Mouse (Mus musculus) kidney, postnatal 4 days (tissue): ENCODE measurements around the gene Plppr3.

ENCODE experiments used
- DNase-seq, 2 experiments: peaks; one replicate each; pipeline ENCODE4 v3.0.0; 2021; ENCODE audit warnings: mixed read lengths in 2 of 2

The Plppr3 gene

GRCm38 (mm10) chr10:79817111-79817510 is 57.3 kb downstream of the Plppr3 start:
- DNase-seq = no peak

- peak; percentile 65 to 81 for DNase-seq
Measured at GRCm38 (mm10) chr10:79815671-79816494, 58.6 kb downstream of the Plppr3 start.

- peak; percentile 49 to 65 for DNase-seq
Measured at GRCm38 (mm10) chr10:79814271-79814842, 60.1 kb downstream of the Plppr3 start.

- peak; percentile 93 to 95 for DNase-seq
Measured at GRCm38 (mm10) chr10:79811736-79812637, 62.4 kb downstream of the Plppr3 start.
